Comparison of ENCODE assay signal across 27 mouse cellular contexts in the genomic region with DNA sequence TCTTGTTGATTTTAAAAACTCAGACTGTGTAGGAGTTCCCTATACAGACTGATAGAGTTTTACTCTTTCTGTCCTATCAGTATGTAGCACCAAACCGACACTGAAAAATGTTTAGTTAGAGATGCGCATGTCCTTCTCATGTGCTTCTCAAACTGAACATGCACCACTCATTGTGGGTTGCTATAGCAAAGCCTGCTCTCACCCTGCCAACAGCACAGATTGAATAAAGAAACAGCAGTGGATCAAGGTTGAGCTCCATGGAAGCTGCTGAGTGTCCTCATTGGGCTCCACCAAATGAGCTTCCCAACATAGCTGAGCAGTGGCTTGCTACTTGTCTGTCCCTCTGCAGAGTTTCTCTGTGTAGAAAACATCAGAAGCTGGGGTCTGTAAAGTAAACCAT. TPM values are rescaled to one million over a fixed set of nuclear protein-coding genes. Genes with fewer than 3 reads are reported as not detected.
DNase-seq lines count a peak whose midpoint lies in the region; ATAC-seq and TF ChIP-seq lines count a peak whose summit lies in the region.
"Had no signal": no experiment of that assay in that cellular context is flagged by ENCODE, and none has a peak within 500 bp of the region (broad histone marks: within the 10 kb centered on the region; RNA-seq: fewer than 3 reads in every experiment).

No protein-coding gene starts in this region.

- no peak overlapping the region for H3K4me3 ChIP-seq in intestine, embryonic 14.5 days (ENCODE audit: low read depth, low read length)
- H3K4me3 ChIP-seq in intestine, embryonic 16.5 days (ENCODE audit: low read length) = no peak overlapping the region
- no peak overlapping the region for H3K4me3 ChIP-seq in cortical plate, adult 2 months (ENCODE audit: insufficient read depth, low read length)
- H3K4me3 ChIP-seq in hindbrain, embryonic 12.5 days = no peak overlapping the region
- H3K4me3 ChIP-seq: embryonic facial prominence, embryonic 10.5 days; forebrain, embryonic 15.5 days; heart, embryonic 13.5 days; liver, embryonic 15.5 days; midbrain, embryonic 15.5 days; neural tube, embryonic 12.5 days; stomach, embryonic 15.5 days had no signal

- H3K4me2 ChIP-seq in intestine, embryonic 14.5 days (ENCODE audit: low read length) = no peak overlapping the region
- no peak overlapping the region for H3K4me2 ChIP-seq in intestine, embryonic 16.5 days (ENCODE audit: low read depth, low read length)
- H3K4me2 ChIP-seq in hindbrain, embryonic 12.5 days (replicated peaks) = no peak overlapping the region
- H3K4me2 ChIP-seq: forebrain, embryonic 15.5 days; heart, embryonic 13.5 days; liver, embryonic 15.5 days; midbrain, embryonic 15.5 days; neural tube, embryonic 12.5 days; stomach, embryonic 15.5 days had no signal

- DNase-seq in intestine, embryonic 14.5 days (ENCODE audit: low spot score) = peak; percentile 20
- peak; percentile 75 for DNase-seq in brain, adult 2 months (ENCODE audit: low read depth, low spot score)
- DNase-seq in layer of hippocampus, postnatal 10 days (ENCODE audit: low spot score in 2 of 2) = peak; percentile 23 to 40
- no peak for DNase-seq in adrenal gland, adult 8-10 months
- DNase-seq: adrenal gland, postnatal 14 days; cerebellum, adult 9-11 months; gastrocnemius, postnatal 14 days; heart, adult 18-20 months; heart, postnatal 14 days; kidney, adult 2 months; left cerebral cortex, postnatal 4 days; liver; lung, postnatal 4 days; thymus, adult 18-20 months; thymus, postnatal 4 days had no signal

- no peaks in the 10 kb centered on the region for H3K27me3 ChIP-seq in intestine, embryonic 14.5 days (replicated peaks; ENCODE audit: control insufficient read depth, insufficient read depth, low read length)
- H3K27me3 ChIP-seq in intestine, embryonic 16.5 days (replicated peaks; ENCODE audit: control insufficient read depth, insufficient read depth, low read length) = no peaks in the 10 kb centered on the region
- no peaks in the 10 kb centered on the region for H3K27me3 ChIP-seq in hindbrain, embryonic 12.5 days
- H3K27me3 ChIP-seq: forebrain, embryonic 15.5 days; heart, embryonic 13.5 days; liver, embryonic 15.5 days; midbrain, embryonic 15.5 days; neural tube, embryonic 12.5 days; stomach, embryonic 15.5 days had no signal

- TF ChIP-seq POLR2A in cortical plate, adult 2 months (IDR thresholded peaks at IDR 0.05; ENCODE audit: extremely low read depth, insufficient read depth, low read length) = no peak

- TF ChIP-seq CTCF in cortical plate, adult 2 months (IDR thresholded peaks at IDR 0.05; ENCODE audit: extremely low read depth, insufficient read depth, low read length) = no peak

- H3K9me3 ChIP-seq in intestine, embryonic 14.5 days (ENCODE audit: control insufficient read depth, low read length) = no peaks in the 10 kb centered on the region
- no peaks in the 10 kb centered on the region for H3K9me3 ChIP-seq in intestine, embryonic 16.5 days (ENCODE audit: control insufficient read depth, low read length)
- no peaks in the 10 kb centered on the region for H3K9me3 ChIP-seq in hindbrain, embryonic 12.5 days (replicated peaks)
- H3K9me3 ChIP-seq: embryonic facial prominence, embryonic 10.5 days; forebrain, embryonic 15.5 days; heart, embryonic 13.5 days; liver, embryonic 15.5 days; midbrain, embryonic 15.5 days; neural tube, embryonic 12.5 days; stomach, embryonic 15.5 days had no signal

- no peaks in the 10 kb centered on the region for H3K4me1 ChIP-seq in intestine, embryonic 14.5 days (replicated peaks; ENCODE audit: control insufficient read depth, insufficient read depth, low read length)
- no peaks in the 10 kb centered on the region for H3K4me1 ChIP-seq in intestine, embryonic 16.5 days (ENCODE audit: control insufficient read depth, insufficient read depth, low read length)
- H3K4me1 ChIP-seq in cortical plate, adult 2 months (ENCODE audit: control insufficient read depth, insufficient read depth, low read length) = peaks cover 11% of the 10 kb centered on the region; the same call in 1 of the 2 replicates
- H3K4me1 ChIP-seq in hindbrain, embryonic 12.5 days = no peaks in the 10 kb centered on the region
- H3K4me1 ChIP-seq: forebrain, embryonic 15.5 days; liver, embryonic 15.5 days; midbrain, embryonic 15.5 days; neural tube, embryonic 12.5 days; stomach, embryonic 15.5 days had no signal

- H3K36me3 ChIP-seq in intestine, embryonic 14.5 days (ENCODE audit: control insufficient read depth, insufficient read depth, low read length) = no peaks in the 10 kb centered on the region
- H3K36me3 ChIP-seq in intestine, embryonic 16.5 days (ENCODE audit: control insufficient read depth, insufficient read depth, low read length) = no peaks in the 10 kb centered on the region
- no peaks in the 10 kb centered on the region for H3K36me3 ChIP-seq in hindbrain, embryonic 12.5 days
- H3K36me3 ChIP-seq: embryonic facial prominence, embryonic 10.5 days; heart, embryonic 13.5 days; liver, embryonic 15.5 days; midbrain, embryonic 15.5 days; neural tube, embryonic 12.5 days; stomach, embryonic 15.5 days had no signal

- ATAC-seq in intestine, embryonic 14.5 days (replicated peaks; ENCODE audit: low FRiP score, low TSS enrichment, low read depth) = no peak
- ATAC-seq in intestine, embryonic 16.5 days = no peak
- no peak for ATAC-seq in hindbrain, embryonic 12.5 days (ENCODE audit: low FRiP score)
- ATAC-seq: activated CD4-positive, CD25-positive, alpha-beta regulatory T cell, adult 4 months; forebrain, embryonic 15.5 days; midbrain, embryonic 15.5 days had no signal

- WGBS in intestine, embryonic 14.5 days = 92% methylated on average over 2 of the region's 2 CpGs
- WGBS in intestine, embryonic 16.5 days = 88% methylated on average over 2 of the region's 2 CpGs
- 96% methylated on average over 2 of the region's 2 CpGs for WGBS in hindbrain, embryonic 12.5 days

- H3K27ac ChIP-seq in intestine, embryonic 14.5 days (ENCODE audit: low read depth) = no peak overlapping the region
- H3K27ac ChIP-seq in intestine, embryonic 16.5 days (ENCODE audit: low read length) = no peak overlapping the region
- 0 out of 2 replicates have a peak overlapping the region, but pooled peaks have one; percentile 22 for H3K27ac ChIP-seq in cortical plate, adult 2 months (ENCODE audit: insufficient read depth, low read length)
- no peak overlapping the region for H3K27ac ChIP-seq in hindbrain, embryonic 12.5 days
- H3K27ac ChIP-seq: embryonic facial prominence, embryonic 10.5 days; forebrain, embryonic 15.5 days; heart, embryonic 13.5 days; kidney, postnatal 0 days; liver, embryonic 15.5 days; midbrain, embryonic 15.5 days; neural tube, embryonic 12.5 days; stomach, embryonic 15.5 days had no signal

- H3K9ac ChIP-seq in intestine, embryonic 14.5 days (ENCODE audit: low read length) = no peak overlapping the region
- H3K9ac ChIP-seq in intestine, embryonic 16.5 days (ENCODE audit: low read depth, low read length) = no peak overlapping the region
- H3K9ac ChIP-seq in hindbrain, embryonic 12.5 days = no peak overlapping the region
- H3K9ac ChIP-seq: forebrain, embryonic 15.5 days; heart, embryonic 13.5 days; liver, embryonic 15.5 days; midbrain, embryonic 15.5 days; neural tube, embryonic 12.5 days; stomach, embryonic 15.5 days had no signal

RNA-seq across cellular contexts. Expression of a gene that starts 51.2 kb away (rescaled TPM):
- 13.0 and 14.5 TPM in 2 replicates for polyA plus RNA-seq in intestine, embryonic 14.5 days (2014; fragmentation: Nextera tagmentation; extraction: Ambion mirVana)
- polyA plus RNA-seq in intestine, embryonic 16.5 days (2015; fragmentation: Nextera tagmentation; extraction: Ambion mirVana) = 7.1 and 8.6 TPM in 2 replicates
- 3.0 and 3.8 TPM in 2 replicates for polyA plus RNA-seq in cortical plate, adult 2 months (2012; rRNA removed)
- total RNA-seq in layer of hippocampus, postnatal 10 days (2021) = 1 to 10 TPM; 3.3 to 6.1 TPM
- total RNA-seq in adrenal gland, adult 8-10 months (2022) = 10 to 100 TPM in 2 of 4 experiments, 1 to 10 TPM in 2; 7.7 to 16.5 (median 11.4) TPM
- polyA plus RNA-seq in hindbrain, embryonic 12.5 days (2016; fragmentation: Nextera tagmentation; extraction: Ambion mirVana) = 11.3 and 15.8 TPM in 2 replicates
